Mouse (Mus musculus): Measurements from ENCODE around the gene Dennd1b. TPM values are rescaled to one million over a fixed set of nuclear protein-coding genes. Genes with fewer than 3 reads are reported as not detected.

Dennd1b gene
- polyA plus RNA-seq, 2 experiments: 0.78 to 2.3 TPM

DNA sequence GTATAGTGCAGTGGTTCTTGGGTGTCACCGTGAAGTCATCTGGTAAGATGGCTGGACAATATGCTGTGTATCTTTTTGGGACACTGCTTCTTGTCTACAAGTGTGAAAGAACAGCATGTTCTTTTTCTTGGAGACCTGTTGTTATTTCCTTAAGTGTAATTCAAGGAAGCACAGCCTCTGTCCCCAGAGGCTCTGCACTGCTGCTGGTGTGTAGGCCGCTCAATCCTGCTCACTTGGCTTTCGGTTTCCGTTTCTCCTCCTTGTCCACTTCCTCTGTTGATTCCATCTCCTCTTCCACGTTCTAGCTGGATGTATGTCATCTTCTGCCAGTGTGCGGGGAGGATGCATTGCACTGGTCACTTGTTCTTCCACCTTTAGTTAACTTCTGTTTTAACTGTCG lies 19.0 kb downstream of the Dennd1b start:
- DNase-seq (ENCODE audit: low read depth in 3 of 3, low spot score in 3 of 3) (no peak), ATAC-seq (ENCODE audit: insufficient read depth) (no peak)
- WGBS (ENCODE audit: insufficient replicate concordance): 49% methylated on average over 7 of the region's 7 CpGs
- no peaks in the 10 kb centered on the region for H3K27me3 ChIP-seq (ENCODE audit: control insufficient read depth, insufficient read depth, low read length)
- no peak overlapping the region for H3K9ac ChIP-seq (replicated peaks)
- H3K4me2 ChIP-seq (ENCODE audit: low read depth): no peak overlapping the region
- no peaks in the 10 kb centered on the region for H3K9me3 ChIP-seq (ENCODE audit: control insufficient read depth, low read length)
- no peak overlapping the region for H3K4me3 ChIP-seq (ENCODE audit: insufficient read depth in 1 of 2, low read depth in 2 of 2, low read length in 2 of 2)
- peaks cover 0 to 2% of the 10 kb centered on the region in 2 experiments; a peak in 1 of 4 replicates for H3K4me1 ChIP-seq (replicated peaks; ENCODE audit: control insufficient read depth in 2 of 2, insufficient read depth in 2 of 2, low read length in 1 of 2)
- no peak for TF ChIP-seq EP300 (IDR thresholded peaks at IDR 0.05; ENCODE audit: low read depth)
- H3K36me3 ChIP-seq (replicated peaks; ENCODE audit: control insufficient read depth, insufficient read depth, low read depth): no peaks in the 10 kb centered on the region
- H3K27ac ChIP-seq: no peak overlapping the region

DNA sequence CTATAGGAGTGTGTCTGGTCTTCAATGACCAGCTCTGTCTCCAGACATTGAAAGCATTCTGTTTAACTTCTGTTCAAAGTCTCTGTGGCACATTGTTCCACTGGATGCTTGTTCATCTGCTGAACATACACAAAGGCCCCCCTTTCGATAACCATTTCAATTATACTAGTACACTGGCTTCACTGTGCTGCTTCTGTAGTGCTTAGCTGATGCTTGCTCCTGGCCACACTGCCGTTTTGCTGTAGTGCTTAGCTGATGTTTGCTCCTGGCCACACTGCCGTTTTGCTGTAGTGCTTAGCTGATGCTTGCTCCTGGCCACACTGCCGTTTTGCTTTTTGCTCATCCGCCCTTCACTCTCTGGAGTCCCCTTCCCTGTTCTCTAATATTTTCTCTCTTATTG lies 19.4 kb downstream of the Dennd1b start:
- no peak overlapping the region for H3K4me3 ChIP-seq (ENCODE audit: insufficient read depth in 1 of 2, low read depth in 2 of 2, low read length in 2 of 2)
- DNase-seq (ENCODE audit: low read depth in 3 of 3, low spot score in 3 of 3): no peak
- H3K4me1 ChIP-seq (replicated peaks; ENCODE audit: control insufficient read depth in 2 of 2, insufficient read depth in 2 of 2, low read length in 1 of 2): peaks cover 0 to 2% of the 10 kb centered on the region in 2 experiments; a peak in 1 of 4 replicates
- no peaks in the 10 kb centered on the region for H3K9me3 ChIP-seq (ENCODE audit: control insufficient read depth, low read length)
- H3K9ac ChIP-seq (replicated peaks): no peak overlapping the region
- TF ChIP-seq CTCF (IDR thresholded peaks at IDR 0.05; ENCODE audit: low read depth) (no peak), EP300 (IDR thresholded peaks at IDR 0.05; ENCODE audit: low read depth) (no peak)
- no peak overlapping the region for H3K27ac ChIP-seq
- H3K4me2 ChIP-seq (ENCODE audit: low read depth): no peak overlapping the region
- H3K27me3 ChIP-seq (ENCODE audit: control insufficient read depth, insufficient read depth, low read length): no peaks in the 10 kb centered on the region
- ATAC-seq (ENCODE audit: insufficient read depth): no peak
- no peaks in the 10 kb centered on the region for H3K36me3 ChIP-seq (replicated peaks; ENCODE audit: control insufficient read depth, insufficient read depth, low read depth)
- WGBS (ENCODE audit: insufficient replicate concordance): 72% methylated on average over 5 of the region's 5 CpGs

DNA sequence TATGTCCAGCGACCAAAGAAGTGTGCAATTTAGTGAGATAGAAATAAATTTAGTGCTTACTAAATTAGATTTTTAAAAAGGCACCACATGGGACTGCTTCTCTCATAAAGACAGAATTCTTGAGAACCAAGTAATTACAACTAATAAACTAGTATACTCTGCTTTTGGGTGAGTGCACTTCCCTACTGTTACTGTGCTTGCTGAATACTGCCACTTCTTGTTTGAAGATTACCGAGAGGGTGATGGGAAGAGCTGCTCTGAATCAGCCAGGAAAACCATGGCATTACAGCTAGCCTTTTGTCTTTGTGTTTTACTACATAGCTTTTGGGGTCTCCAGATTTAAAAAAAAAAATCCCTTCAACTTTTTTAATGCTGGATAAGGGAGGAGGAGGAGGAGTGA lies 19.8 kb downstream of the Dennd1b start:
- no peaks in the 10 kb centered on the region for H3K36me3 ChIP-seq (replicated peaks; ENCODE audit: control insufficient read depth, insufficient read depth, low read depth)
- no peaks in the 10 kb centered on the region for H3K27me3 ChIP-seq (ENCODE audit: control insufficient read depth, insufficient read depth, low read length)
- no peak overlapping the region for H3K27ac ChIP-seq
- no peak overlapping the region for H3K4me2 ChIP-seq (ENCODE audit: low read depth)
- WGBS (ENCODE audit: insufficient replicate concordance): 58% methylated on average over 2 of the region's 2 CpGs
- no peak for ATAC-seq (ENCODE audit: insufficient read depth)
- no peak overlapping the region for H3K4me3 ChIP-seq (ENCODE audit: insufficient read depth in 1 of 2, low read depth in 2 of 2, low read length in 2 of 2)
- H3K4me1 ChIP-seq (replicated peaks; ENCODE audit: control insufficient read depth in 2 of 2, insufficient read depth in 2 of 2, low read length in 1 of 2): peaks cover 0 to 2% of the 10 kb centered on the region in 2 experiments; a peak in 1 of 4 replicates
- H3K9ac ChIP-seq (replicated peaks): no peak overlapping the region
- DNase-seq (ENCODE audit: low read depth in 3 of 3, low spot score in 3 of 3): no peak
- no peaks in the 10 kb centered on the region for H3K9me3 ChIP-seq (ENCODE audit: control insufficient read depth, low read length)
- no peak for TF ChIP-seq CTCF (IDR thresholded peaks at IDR 0.05; ENCODE audit: low read depth)
- TF ChIP-seq EP300 (IDR thresholded peaks at IDR 0.05; ENCODE audit: low read depth): no peak

DNA sequence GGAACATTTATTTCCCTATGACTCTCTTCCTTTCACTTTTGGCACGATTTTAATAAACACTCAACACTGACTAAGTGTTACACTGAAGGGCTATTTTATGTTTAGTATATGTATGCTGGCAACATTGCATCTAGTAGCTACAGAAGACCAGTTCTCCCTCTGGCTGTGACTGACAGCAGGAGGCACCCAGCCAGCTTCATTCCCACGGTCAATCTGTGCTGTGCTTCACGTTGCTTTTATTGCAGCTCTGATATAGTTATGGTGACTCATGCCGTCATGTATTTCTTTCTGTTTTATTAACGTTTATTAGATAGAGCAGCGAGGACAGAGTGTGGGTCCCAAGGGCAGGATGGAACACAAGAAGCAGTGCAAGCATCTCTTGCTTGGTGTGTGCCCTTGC lies 20.2 kb downstream of the Dennd1b start:
- WGBS (ENCODE audit: insufficient replicate concordance): 66% methylated on average over 6 of the region's 6 CpGs
- Histone ChIP-seq H3K27ac (no peak overlapping the region), H3K9ac (replicated peaks) (no peak overlapping the region), H3K27me3 (ENCODE audit: control insufficient read depth, insufficient read depth, low read length) (no peaks in the 10 kb centered on the region), H3K4me3 (ENCODE audit: insufficient read depth in 1 of 2, low read depth in 2 of 2, low read length in 2 of 2) (no peak overlapping the region), H3K4me1 (replicated peaks; ENCODE audit: control insufficient read depth in 2 of 2, insufficient read depth in 2 of 2, low read length in 1 of 2) (peaks cover 0 to 2% of the 10 kb centered on the region in 2 experiments; a peak in 1 of 4 replicates), H3K4me2 (ENCODE audit: low read depth) (no peak overlapping the region), H3K36me3 (replicated peaks; ENCODE audit: control insufficient read depth, insufficient read depth, low read depth) (no peaks in the 10 kb centered on the region), H3K9me3 (ENCODE audit: control insufficient read depth, low read length) (no peaks in the 10 kb centered on the region)
- DNase-seq (ENCODE audit: low read depth in 3 of 3, low spot score in 3 of 3): no peak
- ATAC-seq (ENCODE audit: insufficient read depth): no peak
- TF ChIP-seq CTCF (IDR thresholded peaks at IDR 0.05; ENCODE audit: low read depth): no peak
- TF ChIP-seq EP300 (IDR thresholded peaks at IDR 0.05; ENCODE audit: low read depth): no peak

DNA sequence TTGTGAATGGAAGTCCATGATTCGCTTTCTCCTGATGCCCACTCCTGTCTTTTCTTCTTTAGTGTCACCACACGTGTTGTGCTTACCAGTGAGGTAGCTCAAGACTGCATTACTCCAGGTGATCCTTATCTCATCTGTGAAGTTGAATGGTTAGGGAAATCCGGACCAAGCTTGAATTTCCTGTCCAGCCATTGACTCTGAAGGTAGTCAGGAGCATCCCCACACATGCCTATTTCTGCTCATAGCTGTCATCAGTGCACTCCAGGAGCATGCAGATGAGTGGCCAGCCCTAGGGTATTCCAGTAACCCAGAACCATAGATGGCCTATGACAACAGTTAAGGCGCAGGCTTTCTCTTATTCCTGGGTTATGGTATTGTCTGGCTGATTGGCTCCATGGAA lies 20.9 kb downstream of the Dennd1b start:
- WGBS (ENCODE audit: insufficient replicate concordance): 65% methylated on average over 4 of the region's 4 CpGs
- no peaks in the 10 kb centered on the region for H3K9me3 ChIP-seq (ENCODE audit: control insufficient read depth, low read length)
- no peak overlapping the region for H3K4me3 ChIP-seq (ENCODE audit: insufficient read depth in 1 of 2, low read depth in 2 of 2, low read length in 2 of 2)
- H3K27me3 ChIP-seq (ENCODE audit: control insufficient read depth, insufficient read depth, low read length): no peaks in the 10 kb centered on the region
- DNase-seq (ENCODE audit: low read depth in 3 of 3, low spot score in 3 of 3) (no peak), ATAC-seq (ENCODE audit: insufficient read depth) (no peak)
- no peaks in the 10 kb centered on the region for H3K36me3 ChIP-seq (replicated peaks; ENCODE audit: control insufficient read depth, insufficient read depth, low read depth)
- no peak overlapping the region for H3K4me2 ChIP-seq (ENCODE audit: low read depth)
- H3K27ac ChIP-seq: no peak overlapping the region
- no peak for TF ChIP-seq EP300 (IDR thresholded peaks at IDR 0.05; ENCODE audit: low read depth)
- TF ChIP-seq CTCF (IDR thresholded peaks at IDR 0.05; ENCODE audit: low read depth): no peak
- no peak overlapping the region for H3K9ac ChIP-seq (replicated peaks)
- peaks cover 0 to 2% of the 10 kb centered on the region in 2 experiments; a peak in 1 of 4 replicates for H3K4me1 ChIP-seq (replicated peaks; ENCODE audit: control insufficient read depth in 2 of 2, insufficient read depth in 2 of 2, low read length in 1 of 2)

Measured in liver, embryonic 14.5 days (tissue).